Mouse (Mus musculus): ENCODE results near the gene Ush2a. TPM values are rescaled to one million over a fixed set of nuclear protein-coding genes. Genes with fewer than 3 reads are reported as not detected.

Gene Ush2a
- polyA plus RNA-seq, 1 experiment from 2014 or later, result 0.06 TPM

DNA sequence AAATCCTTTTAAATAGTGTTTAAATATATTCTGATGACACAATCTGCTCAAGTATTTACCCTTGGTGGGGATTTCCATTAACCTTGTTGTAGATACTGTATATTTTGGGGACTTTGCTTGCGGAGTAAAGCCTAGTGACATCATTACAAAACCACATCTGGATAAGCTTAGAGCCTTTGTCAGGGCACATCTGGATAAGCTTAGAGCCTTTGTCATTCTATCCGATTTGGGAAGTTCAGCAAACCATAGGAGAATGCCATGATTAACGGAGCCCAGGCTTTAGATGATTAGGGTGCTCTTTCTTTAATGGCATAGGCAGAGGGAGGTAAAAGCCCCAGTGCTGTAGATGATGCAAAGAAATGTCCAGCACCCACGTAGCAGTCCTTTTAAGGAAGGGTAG is 333.4 kb downstream of the Ush2a start:
- H3K4me3 ChIP-seq (ENCODE audit: low read depth, low read length), result no peak overlapping the region
- no peaks in the 10 kb centered on the region for H3K36me3 ChIP-seq (ENCODE audit: control insufficient read depth, insufficient read depth, low read length)
- no peak for ATAC-seq
- no peak overlapping the region for H3K9ac ChIP-seq (ENCODE audit: low read depth, low read length)
- WGBS, result 41% methylated on average over 4 of the region's 4 CpGs
- H3K27me3 ChIP-seq (ENCODE audit: control insufficient read depth, insufficient read depth, low read depth, low read length), result no peaks in the 10 kb centered on the region
- no peaks in the 10 kb centered on the region for H3K4me1 ChIP-seq (ENCODE audit: control insufficient read depth, insufficient read depth, low read length)
- H3K4me2 ChIP-seq (ENCODE audit: low read length), result no peak overlapping the region
- no peak overlapping the region for H3K27ac ChIP-seq (ENCODE audit: low read length)
- no peaks in the 10 kb centered on the region for H3K9me3 ChIP-seq (replicated peaks; ENCODE audit: control insufficient read depth, low read length, poor library complexity, severe bottlenecking)

DNA sequence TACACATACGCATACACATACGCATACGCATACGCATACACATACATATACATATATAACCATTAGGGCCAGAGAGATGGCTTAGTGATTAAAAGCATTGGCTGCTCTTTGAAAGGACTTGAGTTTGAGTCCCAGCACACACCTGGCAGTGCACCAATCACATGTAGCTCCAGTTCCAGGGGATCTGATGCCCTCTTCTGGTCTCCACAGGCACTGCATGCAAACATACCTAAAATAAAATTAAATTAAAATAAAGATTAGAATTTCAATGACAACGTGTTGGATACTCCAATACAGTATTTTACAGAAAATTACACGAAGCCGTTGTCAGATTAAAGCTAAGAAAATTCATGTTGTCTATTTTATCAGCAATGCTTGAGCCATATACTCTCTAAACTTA is 336.2 kb downstream of the Ush2a start:
- Histone ChIP-seq H3K9me3 (replicated peaks; ENCODE audit: control insufficient read depth, low read length, poor library complexity, severe bottlenecking) (no peaks in the 10 kb centered on the region), H3K4me2 (ENCODE audit: low read length) (no peak overlapping the region), H3K4me3 (ENCODE audit: low read depth, low read length) (no peak overlapping the region), H3K4me1 (ENCODE audit: control insufficient read depth, insufficient read depth, low read length) (no peaks in the 10 kb centered on the region), H3K36me3 (ENCODE audit: control insufficient read depth, insufficient read depth, low read length) (no peaks in the 10 kb centered on the region), H3K27ac (ENCODE audit: low read length) (no peak overlapping the region), H3K9ac (ENCODE audit: low read depth, low read length) (no peak overlapping the region), H3K27me3 (ENCODE audit: control insufficient read depth, insufficient read depth, low read depth, low read length) (no peaks in the 10 kb centered on the region)
- WGBS, result 91% methylated on average over 7 of the region's 7 CpGs
- no peak for ATAC-seq

DNA sequence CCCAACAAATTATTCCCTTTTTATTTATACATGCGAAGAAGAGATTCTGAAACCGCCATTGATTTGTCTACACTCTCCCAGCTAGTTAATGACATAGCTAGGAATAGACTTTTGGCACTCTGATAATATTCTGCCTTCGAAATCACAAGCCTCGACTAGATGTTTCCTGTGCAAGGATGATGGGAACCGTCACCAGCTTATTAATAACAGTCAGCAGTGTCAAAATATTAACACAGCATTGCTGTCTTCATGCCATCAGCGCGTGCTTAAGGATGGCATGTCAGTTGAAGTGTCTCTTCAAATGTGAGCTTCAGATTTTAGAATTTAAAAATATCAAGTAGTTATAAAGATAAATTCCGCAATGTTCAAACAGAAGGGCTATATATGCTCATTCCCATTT is 337.3 kb downstream of the Ush2a start:
- Histone ChIP-seq H3K27me3 (ENCODE audit: control insufficient read depth, insufficient read depth, low read depth, low read length) (no peaks in the 10 kb centered on the region), H3K4me3 (ENCODE audit: low read depth, low read length) (no peak overlapping the region), H3K27ac (ENCODE audit: low read length) (no peak overlapping the region), H3K36me3 (ENCODE audit: control insufficient read depth, insufficient read depth, low read length) (no peaks in the 10 kb centered on the region), H3K4me2 (ENCODE audit: low read length) (no peak overlapping the region), H3K9me3 (replicated peaks; ENCODE audit: control insufficient read depth, low read length, poor library complexity, severe bottlenecking) (no peaks in the 10 kb centered on the region), H3K4me1 (ENCODE audit: control insufficient read depth, insufficient read depth, low read length) (no peaks in the 10 kb centered on the region), H3K9ac (ENCODE audit: low read depth, low read length) (no peak overlapping the region)
- 90% methylated on average over 8 of the region's 8 CpGs for WGBS
- no peak for ATAC-seq

DNA sequence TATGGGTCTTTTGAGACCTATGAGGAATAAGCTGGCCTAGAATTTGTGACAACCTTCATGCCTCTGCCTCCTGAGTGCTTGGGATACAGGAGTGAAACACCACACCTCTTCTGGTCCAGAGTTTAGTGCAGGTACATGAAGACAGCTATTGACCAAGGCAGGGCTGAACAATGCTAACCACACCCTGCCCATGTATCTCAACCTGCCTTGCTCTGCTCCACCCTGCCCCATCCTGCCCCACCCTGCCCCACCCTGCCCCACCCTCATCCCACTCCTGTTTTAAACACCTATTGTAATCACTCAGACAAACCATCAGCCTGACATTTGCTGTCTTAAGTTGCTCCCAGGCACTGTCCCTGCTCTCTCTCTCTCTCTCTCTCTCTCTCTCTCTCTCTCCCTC is 344.6 kb downstream of the Ush2a start:
- no peaks in the 10 kb centered on the region for H3K9me3 ChIP-seq (replicated peaks; ENCODE audit: control insufficient read depth, low read length, poor library complexity, severe bottlenecking)
- H3K36me3 ChIP-seq (ENCODE audit: control insufficient read depth, insufficient read depth, low read length), result no peaks in the 10 kb centered on the region
- H3K9ac ChIP-seq (ENCODE audit: low read depth, low read length), result no peak overlapping the region
- H3K4me2 ChIP-seq (ENCODE audit: low read length), result no peak overlapping the region
- no peaks in the 10 kb centered on the region for H3K27me3 ChIP-seq (ENCODE audit: control insufficient read depth, insufficient read depth, low read depth, low read length)
- ATAC-seq, result no peak
- no peak overlapping the region for H3K27ac ChIP-seq (ENCODE audit: low read length)
- no peaks in the 10 kb centered on the region for H3K4me1 ChIP-seq (ENCODE audit: control insufficient read depth, insufficient read depth, low read length)
- H3K4me3 ChIP-seq (ENCODE audit: low read depth, low read length), result no peak overlapping the region

DNA sequence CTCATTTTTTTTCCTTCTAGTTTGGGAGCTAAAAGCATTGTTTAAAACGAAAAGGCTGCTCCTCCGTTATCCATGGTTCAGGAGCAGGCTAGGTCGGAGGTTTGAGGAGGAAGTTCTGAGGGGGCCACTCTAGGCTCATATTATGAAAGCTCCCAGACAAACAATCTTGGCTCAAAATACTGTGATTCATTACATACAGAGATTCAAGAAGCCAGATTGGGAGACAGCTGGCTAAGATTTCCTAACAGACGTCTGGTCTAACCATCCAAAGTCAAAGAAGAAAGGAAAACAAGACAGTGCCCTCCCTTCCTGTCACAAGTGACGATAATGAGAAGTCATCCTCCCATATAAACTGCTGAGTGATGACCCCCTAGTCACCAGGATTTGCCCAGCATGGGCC is 354.7 kb downstream of the Ush2a start:
- Histone ChIP-seq H3K27me3 (ENCODE audit: control insufficient read depth, insufficient read depth, low read depth, low read length) (no peaks in the 10 kb centered on the region), H3K9me3 (replicated peaks; ENCODE audit: control insufficient read depth, low read length, poor library complexity, severe bottlenecking) (no peaks in the 10 kb centered on the region), H3K9ac (ENCODE audit: low read depth, low read length) (no peak overlapping the region), H3K27ac (ENCODE audit: low read length) (no peak overlapping the region), H3K4me3 (ENCODE audit: low read depth, low read length) (no peak overlapping the region), H3K36me3 (ENCODE audit: control insufficient read depth, insufficient read depth, low read length) (no peaks in the 10 kb centered on the region), H3K4me1 (ENCODE audit: control insufficient read depth, insufficient read depth, low read length) (no peaks in the 10 kb centered on the region), H3K4me2 (ENCODE audit: low read length) (no peak overlapping the region)
- WGBS, result 84% methylated on average over 5 of the region's 5 CpGs
- ATAC-seq, result no peak

DNA sequence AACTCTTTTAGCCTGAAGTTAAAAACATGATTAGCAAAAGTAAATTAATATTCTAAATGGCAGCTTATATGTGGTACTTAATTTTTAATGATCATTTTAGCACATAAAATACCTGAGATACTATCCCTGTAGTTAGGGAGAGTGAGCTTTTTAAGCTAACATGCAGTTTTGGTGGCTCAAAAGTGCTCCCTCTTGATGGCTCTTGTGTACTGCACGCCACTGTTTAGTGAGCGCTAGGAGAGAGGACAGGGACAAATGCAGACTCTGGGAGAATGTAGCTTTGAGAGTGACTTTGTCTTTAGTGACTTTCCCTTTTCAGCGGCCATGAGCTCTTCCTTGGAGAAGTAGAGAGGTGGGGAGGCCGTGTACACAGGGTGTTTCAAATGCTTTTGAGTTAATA is 371.9 kb downstream of the Ush2a start:
- no peak overlapping the region for H3K9ac ChIP-seq (ENCODE audit: low read depth, low read length)
- no peak overlapping the region for H3K4me2 ChIP-seq (ENCODE audit: low read length)
- no peaks in the 10 kb centered on the region for H3K9me3 ChIP-seq (replicated peaks; ENCODE audit: control insufficient read depth, low read length, poor library complexity, severe bottlenecking)
- no peaks in the 10 kb centered on the region for H3K4me1 ChIP-seq (ENCODE audit: control insufficient read depth, insufficient read depth, low read length)
- no peaks in the 10 kb centered on the region for H3K36me3 ChIP-seq (ENCODE audit: control insufficient read depth, insufficient read depth, low read length)
- H3K4me3 ChIP-seq (ENCODE audit: low read depth, low read length), result no peak overlapping the region
- H3K27ac ChIP-seq (ENCODE audit: low read length), result no peak overlapping the region
- peak; percentile 77; the same call in 1 of the 2 replicates for ATAC-seq
- 45% methylated on average over 4 of the region's 4 CpGs for WGBS
- H3K27me3 ChIP-seq (ENCODE audit: control insufficient read depth, insufficient read depth, low read depth, low read length), result no peaks in the 10 kb centered on the region

DNA sequence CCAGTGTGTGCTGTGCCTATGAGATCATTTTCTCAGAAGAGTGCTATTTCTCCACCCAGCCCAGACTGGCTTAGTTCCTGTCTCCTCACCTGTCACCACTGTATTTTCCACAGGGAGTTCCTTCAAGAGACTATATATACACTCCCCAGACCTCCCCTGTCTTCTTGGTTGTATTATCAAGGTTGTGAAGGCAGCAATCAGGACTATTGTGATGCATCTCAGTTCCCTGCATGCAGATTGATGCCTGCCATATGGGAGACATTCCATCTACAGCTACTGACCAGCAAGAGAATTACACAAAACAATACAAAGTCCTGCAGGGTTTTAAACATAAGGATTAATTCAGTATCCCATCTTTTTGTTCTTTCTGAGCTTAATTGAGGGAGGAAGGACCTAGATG is 377.8 kb downstream of the Ush2a start:
- H3K4me2 ChIP-seq (ENCODE audit: low read length), result no peak overlapping the region
- ATAC-seq, result no peak
- H3K9ac ChIP-seq (ENCODE audit: low read depth, low read length), result no peak overlapping the region
- H3K36me3 ChIP-seq (ENCODE audit: control insufficient read depth, insufficient read depth, low read length), result no peaks in the 10 kb centered on the region
- no peak overlapping the region for H3K27ac ChIP-seq (ENCODE audit: low read length)
- H3K9me3 ChIP-seq (replicated peaks; ENCODE audit: control insufficient read depth, low read length, poor library complexity, severe bottlenecking), result no peaks in the 10 kb centered on the region
- H3K4me3 ChIP-seq (ENCODE audit: low read depth, low read length), result no peak overlapping the region
- no peaks in the 10 kb centered on the region for H3K4me1 ChIP-seq (ENCODE audit: control insufficient read depth, insufficient read depth, low read length)
- no peaks in the 10 kb centered on the region for H3K27me3 ChIP-seq (ENCODE audit: control insufficient read depth, insufficient read depth, low read depth, low read length)

DNA sequence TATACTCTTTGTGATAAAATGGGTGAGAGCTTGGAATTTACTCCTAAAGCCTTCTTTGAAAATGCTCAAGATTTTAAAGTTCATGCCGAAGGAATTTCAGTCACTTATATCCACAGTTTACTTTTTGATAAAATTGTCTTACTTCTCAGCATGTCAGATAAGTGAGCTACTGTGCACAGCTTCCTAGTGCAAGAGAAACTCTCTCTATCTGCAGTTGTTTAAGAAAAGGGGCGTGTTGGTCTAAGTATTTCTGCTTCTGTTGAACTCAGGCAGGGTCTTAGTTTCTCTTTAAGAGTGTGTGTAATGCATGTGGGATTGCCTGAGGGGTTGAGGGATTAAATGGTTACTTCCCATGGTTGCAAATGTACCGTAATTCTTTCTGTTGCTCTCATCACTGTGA is 381.3 kb downstream of the Ush2a start:
- no peak for ATAC-seq
- no peaks in the 10 kb centered on the region for H3K36me3 ChIP-seq (ENCODE audit: control insufficient read depth, insufficient read depth, low read length)
- no peak overlapping the region for H3K9ac ChIP-seq (ENCODE audit: low read depth, low read length)
- no peak overlapping the region for H3K27ac ChIP-seq (ENCODE audit: low read length)
- no peak overlapping the region for H3K4me2 ChIP-seq (ENCODE audit: low read length)
- H3K4me1 ChIP-seq (ENCODE audit: control insufficient read depth, insufficient read depth, low read length), result no peaks in the 10 kb centered on the region
- no peaks in the 10 kb centered on the region for H3K9me3 ChIP-seq (replicated peaks; ENCODE audit: control insufficient read depth, low read length, poor library complexity, severe bottlenecking)
- H3K4me3 ChIP-seq (ENCODE audit: low read depth, low read length), result no peak overlapping the region
- WGBS, result 90% methylated on average over 3 of the region's 3 CpGs
- H3K27me3 ChIP-seq (ENCODE audit: control insufficient read depth, insufficient read depth, low read depth, low read length), result no peaks in the 10 kb centered on the region

DNA sequence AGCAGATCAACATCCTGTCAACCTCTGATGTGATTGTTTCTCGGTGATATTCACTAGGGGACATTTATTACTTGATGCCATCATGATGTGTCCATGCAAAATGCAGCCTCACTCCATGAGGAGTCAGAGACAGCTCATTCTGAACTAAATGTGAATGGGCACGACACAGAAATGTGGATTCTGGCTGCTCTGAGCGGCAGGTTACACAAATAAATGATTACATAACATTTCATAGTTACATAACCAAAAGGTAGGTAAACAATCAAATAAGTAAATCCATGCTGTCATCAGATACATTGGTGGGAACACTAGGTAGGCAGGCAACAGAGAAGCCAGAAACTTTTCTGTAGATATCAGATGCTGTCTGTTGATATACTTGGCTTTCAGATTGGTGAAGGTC is 391.2 kb downstream of the Ush2a start:
- 85% methylated on average over 3 of the region's 3 CpGs for WGBS
- no peak for ATAC-seq

DNA sequence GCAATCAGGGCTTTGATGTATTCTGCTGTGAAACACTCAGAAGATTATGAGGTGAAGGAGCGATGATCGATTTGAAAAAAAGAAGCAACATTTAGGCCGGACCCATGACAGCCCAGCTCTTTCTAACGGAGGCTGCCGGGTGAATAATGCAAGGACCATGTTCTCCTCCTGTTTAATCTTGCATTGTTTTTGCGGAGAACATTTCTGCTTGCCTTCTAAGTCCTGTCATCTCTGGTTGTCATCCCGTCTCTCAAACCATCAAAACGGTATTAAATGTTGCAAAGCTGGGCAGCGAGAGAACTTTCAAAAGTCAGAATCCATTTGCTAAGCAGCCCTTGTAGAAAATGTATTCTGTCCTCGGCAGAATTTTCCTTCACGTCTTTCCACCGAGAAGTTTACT is 394.3 kb downstream of the Ush2a start:
- H3K9ac ChIP-seq (ENCODE audit: low read depth, low read length), result no peak overlapping the region
- no peaks in the 10 kb centered on the region for H3K36me3 ChIP-seq (ENCODE audit: control insufficient read depth, insufficient read depth, low read length)
- peak overlapping the region; percentile 40 for H3K4me2 ChIP-seq (ENCODE audit: low read length)
- peaks cover 12% of the 10 kb centered on the region for H3K4me1 ChIP-seq (ENCODE audit: control insufficient read depth, insufficient read depth, low read length)
- ATAC-seq, result no peak
- H3K27me3 ChIP-seq (ENCODE audit: control insufficient read depth, insufficient read depth, low read depth, low read length), result no peaks in the 10 kb centered on the region
- H3K9me3 ChIP-seq (replicated peaks; ENCODE audit: control insufficient read depth, low read length, poor library complexity, severe bottlenecking), result no peaks in the 10 kb centered on the region
- no peak overlapping the region for H3K27ac ChIP-seq (ENCODE audit: low read length)
- no peak overlapping the region for H3K4me3 ChIP-seq (ENCODE audit: low read depth, low read length)
- 17% methylated on average over 12 of the region's 12 CpGs for WGBS

More for the DNA sequence above, 391.2 kb downstream of the Ush2a start:
- H3K9ac ChIP-seq (ENCODE audit: low read depth, low read length), result no peak overlapping the region
- H3K36me3 ChIP-seq (ENCODE audit: control insufficient read depth, insufficient read depth, low read length), result no peaks in the 10 kb centered on the region
- H3K4me3 ChIP-seq (ENCODE audit: low read depth, low read length), result no peak overlapping the region
- no peaks in the 10 kb centered on the region for H3K9me3 ChIP-seq (replicated peaks; ENCODE audit: control insufficient read depth, low read length, poor library complexity, severe bottlenecking)
- no peak overlapping the region for H3K27ac ChIP-seq (ENCODE audit: low read length)
- no peaks in the 10 kb centered on the region for H3K27me3 ChIP-seq (ENCODE audit: control insufficient read depth, insufficient read depth, low read depth, low read length)
- H3K4me2 ChIP-seq (ENCODE audit: low read length), result no peak overlapping the region
- H3K4me1 ChIP-seq (ENCODE audit: control insufficient read depth, insufficient read depth, low read length), result no peaks in the 10 kb centered on the region

Data from midbrain, embryonic 16.5 days (tissue).